Mouse (Mus musculus) lung, embryonic 15.5 days (tissue): Measurements from ENCODE around the gene Elob. TPM values are rescaled to one million over a fixed set of nuclear protein-coding genes. Genes with fewer than 3 reads are reported as not detected.
A peak's percentile ranks its signal among the peaks of the same experiment; 100 is the strongest.

Experiments used
- ATAC-seq: fragments of 200-750 bp; cut with Nextera tagmentation; 2 replicates; pipeline ENCODE4 v1.8.0; 2017; ENCODE audit warnings: moderate number of reproducible peaks, borderline replicate concordance; ENCODE audit not compliant: low FRiP score, low TSS enrichment; ENCODE audit errors: extremely low read depth
- H3K27ac ChIP-seq: fragments of 300-500 bp; sonication (generic); 2 replicates; pipeline ENCODE4 v1.5.1; 2015; ENCODE audit warnings: moderate library complexity, mild to moderate bottlenecking, inconsistent platforms
- H3K27me3 ChIP-seq: fragments of 300-500 bp; sonication (generic); 2 replicates; pipeline ENCODE4 v1.6.1; 2015; ENCODE audit warnings: inconsistent platforms
- H3K36me3 ChIP-seq: fragments of 300-500 bp; sonication (generic); 2 replicates; pipeline ENCODE4 v1.6.1; 2015; ENCODE audit warnings: inconsistent platforms
- H3K4me1 ChIP-seq: fragments of 300-500 bp; sonication (generic); 2 replicates; pipeline ENCODE4 v1.6.1; 2015; ENCODE audit warnings: inconsistent platforms
- H3K4me2 ChIP-seq: fragments of 300-500 bp; sonication (generic); 2 replicates; pipeline ENCODE4 v1.6.1; 2015; ENCODE audit warnings: inconsistent platforms, mild to moderate bottlenecking, moderate library complexity
- H3K4me3 ChIP-seq: fragments of 300-500 bp; sonication (generic); 2 replicates; pipeline ENCODE4 v1.5.1; 2015; ENCODE audit warnings: mild to moderate bottlenecking, inconsistent platforms
- H3K9ac ChIP-seq: fragments of 300-500 bp; sonication (generic); 2 replicates; pipeline ENCODE4 v1.6.1; 2015; ENCODE audit warnings: inconsistent platforms
- H3K9me3 ChIP-seq: fragments of 300-500 bp; sonication (generic); 2 replicates; pipeline ENCODE4 v1.6.1; 2016; ENCODE audit warnings: inconsistent platforms
- WGBS: fragments of 180-500 bp; shearing (Covaris S2); methylation state at CpG from one replicate; pipeline ENCODE4 v1.1.7; 2015; 5-methylcytosine and 5-hydroxymethylcytosine counted together
- polyA plus RNA-seq: library from polyadenylated mRNA; unstranded; fragments of >200 nt; fragmentation: Nextera tagmentation; extraction: Ambion mirVana; gene quantifications from 2 replicates; pipeline ENCODE4 v1.2.1, GENCODE M21; 2015

The Elob gene
- polyA plus RNA-seq, 1 experiment from 2014 or later: 927 TPM

DNA sequence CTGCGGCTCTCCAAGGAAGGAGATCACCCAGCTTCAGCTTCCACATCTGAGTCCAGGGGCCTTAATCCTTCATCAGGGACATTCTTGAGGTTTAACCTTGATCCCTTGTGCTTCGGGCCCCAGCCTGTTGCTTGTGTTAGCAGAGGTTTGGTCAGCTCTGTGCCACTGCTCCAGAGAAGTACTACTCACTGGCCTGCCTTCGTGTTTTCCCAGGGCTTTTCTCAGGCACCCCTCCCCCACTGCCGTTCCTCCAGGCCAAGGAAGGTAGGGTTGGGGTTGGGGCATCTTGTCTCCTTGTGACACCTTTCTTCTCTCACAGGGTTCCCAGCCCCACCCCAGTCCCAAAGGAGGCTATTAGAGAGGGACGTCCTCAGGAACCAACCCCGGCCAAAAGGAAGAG is 6.8 kb downstream of the Elob start:
- H3K9ac ChIP-seq: no peak overlapping the region
- no peak overlapping the region for H3K4me3 ChIP-seq
- WGBS: 54% methylated on average over 5 of the region's 6 CpGs
- H3K36me3 ChIP-seq: peaks cover 97% of the 10 kb centered on the region
- peak; percentile 27; the same call in 1 of the 2 replicates for ATAC-seq
- H3K9me3 ChIP-seq: peaks cover 12% of the 10 kb centered on the region; the same call in 1 of the 2 replicates
- no peak overlapping the region for H3K27ac ChIP-seq
- H3K4me2 ChIP-seq: no peak overlapping the region
- H3K4me1 ChIP-seq: peaks cover 5% of the 10 kb centered on the region
- H3K27me3 ChIP-seq: no peaks in the 10 kb centered on the region

- H3K4me2 ChIP-seq: no peak overlapping the region
- H3K4me1 ChIP-seq: no peaks in the 10 kb centered on the region
- no peak overlapping the region for H3K4me3 ChIP-seq
- H3K9me3 ChIP-seq: peaks cover 12% of the 10 kb centered on the region; the same call in 1 of the 2 replicates
- H3K27me3 ChIP-seq: no peaks in the 10 kb centered on the region
- no peak overlapping the region for H3K9ac ChIP-seq
- 97% methylated on average over 5 of the region's 5 CpGs for WGBS
- peaks cover 99% of the 10 kb centered on the region for H3K36me3 ChIP-seq
- ATAC-seq: no peak
- H3K27ac ChIP-seq: no peak overlapping the region
These were observed 8.2 kb downstream of the Elob start for GRCm38 (mm10) chr17:23820731-23821130.

DNA sequence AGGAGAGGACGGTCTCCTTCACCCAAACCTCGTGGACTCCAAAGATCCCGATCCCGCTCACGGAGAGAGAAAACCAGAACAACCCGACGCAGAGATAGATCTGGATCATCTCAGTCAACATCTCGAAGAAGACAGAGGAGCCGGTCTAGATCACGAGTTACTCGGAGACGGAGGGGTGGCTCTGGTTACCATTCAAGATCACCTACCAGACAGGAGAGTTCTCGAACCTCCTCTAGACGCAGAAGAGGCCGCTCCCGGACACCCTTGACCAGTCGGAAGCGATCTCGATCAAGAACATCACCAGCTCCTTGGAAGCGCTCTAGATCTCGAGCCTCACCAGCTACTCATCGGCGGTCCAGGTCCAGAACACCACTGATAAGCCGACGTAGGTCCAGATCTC is 9.7 kb downstream of the Elob start:
- Histone ChIP-seq H3K27ac (no peak overlapping the region), H3K27me3 (no peaks in the 10 kb centered on the region), H3K4me3 (no peak overlapping the region), H3K9ac (no peak overlapping the region), H3K9me3 (peaks cover 12% of the 10 kb centered on the region; the same call in 1 of the 2 replicates), H3K36me3 (peaks cover 99% of the 10 kb centered on the region), H3K4me2 (no peak overlapping the region), H3K4me1 (no peaks in the 10 kb centered on the region)
- ATAC-seq: no peak
- 97% methylated on average over 25 of the region's 25 CpGs for WGBS

DNA sequence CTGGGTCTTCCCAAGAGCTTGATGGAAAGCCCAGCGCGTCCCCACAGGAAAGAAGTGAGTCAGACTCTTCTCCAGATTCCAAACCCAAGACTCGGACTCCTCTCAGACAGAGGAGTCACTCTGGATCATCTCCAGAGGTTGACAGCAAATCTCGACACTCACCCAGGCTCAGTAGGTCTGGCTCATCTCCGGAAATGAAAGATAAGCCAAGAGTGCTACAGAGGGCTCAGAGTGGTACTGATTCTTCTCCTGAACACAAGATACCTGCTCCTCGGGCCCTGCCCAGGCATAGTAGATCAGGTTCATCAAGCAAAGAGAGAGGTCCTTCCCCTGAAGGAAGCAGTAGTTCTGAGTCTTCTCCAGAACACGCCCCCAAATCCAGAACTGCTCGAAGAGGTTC is 10.4 kb downstream of the Elob start:
- H3K4me1 ChIP-seq: no peaks in the 10 kb centered on the region
- ATAC-seq: no peak
- H3K27me3 ChIP-seq: no peaks in the 10 kb centered on the region
- WGBS: 97% methylated on average over 8 of the region's 8 CpGs
- H3K9ac ChIP-seq: no peak overlapping the region
- H3K36me3 ChIP-seq: peaks cover 99% of the 10 kb centered on the region
- peaks cover 12% of the 10 kb centered on the region; the same call in 1 of the 2 replicates for H3K9me3 ChIP-seq
- H3K4me2 ChIP-seq: no peak overlapping the region
- no peak overlapping the region for H3K27ac ChIP-seq
- H3K4me3 ChIP-seq: no peak overlapping the region

DNA sequence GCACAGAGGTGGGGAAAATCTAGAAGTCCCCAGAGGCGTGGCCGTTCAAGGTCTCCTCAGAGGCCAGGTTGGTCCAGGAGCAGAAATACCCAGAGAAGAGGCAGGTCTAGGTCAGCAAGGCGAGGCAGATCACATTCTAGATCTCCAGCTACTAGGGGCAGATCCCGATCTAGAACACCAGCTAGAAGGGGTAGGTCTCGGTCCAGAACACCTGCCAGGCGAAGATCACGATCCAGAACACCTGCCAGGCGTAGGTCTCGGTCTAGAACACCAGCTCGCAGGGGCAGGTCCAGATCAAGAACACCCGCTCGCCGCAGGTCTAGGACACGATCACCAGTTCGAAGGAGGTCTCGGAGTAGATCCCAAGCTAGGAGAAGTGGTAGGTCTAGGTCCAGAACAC is 13.3 kb downstream of the Elob start:
- no peak overlapping the region for H3K9ac ChIP-seq
- H3K27me3 ChIP-seq: no peaks in the 10 kb centered on the region
- 98% methylated on average over 16 of the region's 16 CpGs for WGBS
- H3K9me3 ChIP-seq: peaks cover 12% of the 10 kb centered on the region; the same call in 1 of the 2 replicates
- no peak overlapping the region for H3K27ac ChIP-seq
- peaks cover 97% of the 10 kb centered on the region for H3K36me3 ChIP-seq
- H3K4me1 ChIP-seq: no peaks in the 10 kb centered on the region
- H3K4me3 ChIP-seq: no peak overlapping the region
- no peak for ATAC-seq
- H3K4me2 ChIP-seq: no peak overlapping the region

GRCm38 (mm10) chr17:23807918-23808317 is 21.0 kb downstream of the Elob start:
- no peak for ATAC-seq
- WGBS: 89% methylated on average over 3 of the region's 3 CpGs
- Histone ChIP-seq H3K4me3 (no peak overlapping the region), H3K36me3 (peaks cover 63% of the 10 kb centered on the region), H3K9ac (no peak overlapping the region), H3K9me3 (no peaks in the 10 kb centered on the region), H3K27ac (no peak overlapping the region), H3K4me2 (no peak overlapping the region), H3K4me1 (peaks cover 26% of the 10 kb centered on the region), H3K27me3 (no peaks in the 10 kb centered on the region)

- Histone ChIP-seq H3K36me3 (peaks cover 52% of the 10 kb centered on the region), H3K9me3 (no peaks in the 10 kb centered on the region), H3K4me1 (peaks cover 29% of the 10 kb centered on the region), H3K9ac (no peak overlapping the region), H3K27ac (no peak overlapping the region), H3K27me3 (no peaks in the 10 kb centered on the region), H3K4me3 (0 out of 2 replicates have a peak overlapping the region, but pooled peaks have one; percentile 11), H3K4me2 (peak overlapping the region; percentile 73)
- 67% methylated on average over 25 of the region's 25 CpGs for WGBS
- no peak for ATAC-seq
These were observed 22.1 kb downstream of the Elob start for GRCm38 (mm10) chr17:23806867-23807266.

GRCm38 (mm10) chr17:23804426-23805085 is 24.4 kb downstream of the Elob start:
- Histone ChIP-seq H3K36me3 (peaks cover 29% of the 10 kb centered on the region), H3K27me3 (no peaks in the 10 kb centered on the region), H3K9me3 (no peaks in the 10 kb centered on the region), H3K27ac (0 out of 2 replicates have a peak overlapping the region, but pooled peaks have one; percentile 17), H3K4me3 (peak overlapping the region; percentile 86), H3K4me2 (peak overlapping the region; percentile 73), H3K9ac (peak overlapping the region; percentile 98), H3K4me1 (peaks cover 29% of the 10 kb centered on the region)
- under 1% methylated on average over 8 of the region's 8 CpGs for WGBS
- no peak for ATAC-seq

GRCm38 (mm10) chr17:23803366-23804041 is 25.4 kb downstream of the Elob start:
- ATAC-seq: peak; percentile 65
- Histone ChIP-seq H3K9ac (peak overlapping the region; percentile 98), H3K36me3 (peaks cover 19% of the 10 kb centered on the region), H3K4me2 (peak overlapping the region; percentile 73), H3K27me3 (no peaks in the 10 kb centered on the region), H3K4me3 (peak overlapping the region; percentile 86), H3K27ac (peak overlapping the region; percentile 96), H3K4me1 (peaks cover 29% of the 10 kb centered on the region), H3K9me3 (no peaks in the 10 kb centered on the region)
- WGBS: 1% methylated on average over 69 of the region's 83 CpGs

- H3K4me3 ChIP-seq: peak overlapping the region; percentile 86
- ATAC-seq: peak; percentile 99
- under 1% methylated on average over 60 of the region's 60 CpGs for WGBS
These were observed 26.1 kb downstream of the Elob start for GRCm38 (mm10) chr17:23802746-23803365.

DNA sequence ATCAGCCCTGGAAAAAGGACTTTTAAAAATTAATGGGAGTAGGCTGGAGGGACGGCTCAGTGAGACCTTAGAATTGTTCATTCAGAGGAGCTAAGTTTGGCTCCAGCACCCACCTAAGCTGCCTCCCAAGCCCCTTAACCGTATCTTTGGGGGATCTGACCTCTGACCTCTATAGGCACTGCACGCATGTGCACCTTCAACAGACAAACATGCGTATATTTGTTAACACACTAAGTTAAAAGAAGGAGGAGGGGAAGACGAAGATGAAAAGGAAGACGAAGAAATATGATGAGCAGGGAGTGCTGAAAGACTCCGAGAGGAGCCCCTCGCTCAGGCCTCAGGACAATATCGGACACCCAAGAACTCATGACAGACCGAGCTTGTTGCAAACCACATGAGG is 27.3 kb downstream of the Elob start:
- Histone ChIP-seq H3K27ac (no peak overlapping the region), H3K9ac (no peak overlapping the region), H3K4me2 (no peak overlapping the region), H3K27me3 (no peaks in the 10 kb centered on the region), H3K4me1 (peaks cover 22% of the 10 kb centered on the region), H3K36me3 (no peaks in the 10 kb centered on the region), H3K4me3 (no peak overlapping the region), H3K9me3 (no peaks in the 10 kb centered on the region)
- no peak for ATAC-seq
- 90% methylated on average over 10 of the region's 10 CpGs for WGBS

More at GRCm38 (mm10) chr17:23802746-23803365, 26.1 kb downstream of the Elob start:
- Histone ChIP-seq H3K36me3 (peaks cover 12% of the 10 kb centered on the region), H3K9me3 (no peaks in the 10 kb centered on the region), H3K27ac (peak overlapping the region; percentile 96), H3K9ac (peak overlapping the region; percentile 98), H3K4me1 (peaks cover 29% of the 10 kb centered on the region), H3K4me2 (peak overlapping the region; percentile 59), H3K27me3 (no peaks in the 10 kb centered on the region)

DNA sequence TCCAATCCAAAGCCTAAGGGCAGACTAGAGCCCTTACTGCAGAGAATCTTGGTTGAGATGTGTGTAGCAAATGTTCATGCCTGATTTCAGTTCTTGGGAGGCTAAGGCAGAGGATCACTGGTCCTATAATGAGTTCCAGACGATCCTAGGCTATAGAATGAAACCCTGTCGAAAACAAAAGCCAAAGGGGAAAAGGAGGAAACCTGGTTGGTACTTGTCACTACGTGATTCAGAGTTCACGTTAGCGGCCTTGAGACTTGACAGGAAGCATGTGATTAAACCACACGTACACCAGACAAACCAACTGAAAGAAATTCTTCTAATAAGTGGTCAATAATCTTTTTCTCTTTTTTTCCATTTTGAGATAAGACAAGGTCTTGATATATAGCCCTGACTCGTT is 31.6 kb downstream of the Elob start:
- 65% methylated on average over 7 of the region's 7 CpGs for WGBS
- ATAC-seq: no peak
- peaks cover 2% of the 10 kb centered on the region; the same call in 1 of the 2 replicates for H3K4me1 ChIP-seq
- no peak overlapping the region for H3K4me2 ChIP-seq
- H3K9me3 ChIP-seq: no peaks in the 10 kb centered on the region
- no peak overlapping the region for H3K27ac ChIP-seq
- no peak overlapping the region for H3K9ac ChIP-seq
- H3K4me3 ChIP-seq: no peak overlapping the region
- no peaks in the 10 kb centered on the region for H3K36me3 ChIP-seq
- H3K27me3 ChIP-seq: no peaks in the 10 kb centered on the region
